Mouse (Mus musculus): ENCODE measurements around the gene Wnk2.

DNA sequence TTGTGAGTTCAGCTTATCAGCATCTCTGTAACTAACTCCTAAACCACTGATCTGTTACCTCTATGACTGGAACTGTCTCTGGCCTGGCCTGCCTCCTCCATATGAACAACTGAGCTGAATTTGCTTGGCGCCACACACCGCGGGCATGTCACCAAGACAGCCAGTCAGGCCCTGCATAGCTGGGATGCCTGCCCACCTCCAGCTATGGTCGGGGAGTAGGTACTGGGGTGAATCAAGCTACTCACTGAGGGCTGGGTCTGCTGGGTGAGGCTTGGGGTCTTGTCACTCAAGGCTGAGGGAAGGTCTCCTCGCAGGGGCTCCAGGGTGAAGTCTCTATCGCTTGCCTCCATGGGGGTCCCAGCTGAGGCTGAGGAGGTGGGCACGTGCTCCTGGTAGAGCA, 87.4 kb downstream of the Wnk2 start:
- no peak for TF ChIP-seq CTCF (IDR thresholded peaks at IDR 0.05; ENCODE audit: low read depth, low read length)
- TF ChIP-seq POLR2A (IDR thresholded peaks at IDR 0.05; ENCODE audit: borderline replicate concordance, low read depth, low read length), result no peak

Measured in bone marrow macrophage, adult 2 months (primary cell).